Mouse (Mus musculus): ENCODE data around the gene Catsper1. TPM values are rescaled to one million over a fixed set of nuclear protein-coding genes. Genes with fewer than 3 reads are reported as not detected.
A peak's percentile ranks its signal among the peaks of the same experiment; 100 is the strongest.
"Not testable (repeated sequence)": the region's sequence is repeated elsewhere in the genome, so short reads cannot be mapped to it uniquely, and the experiment has no call there.

Catsper1 gene
- polyA plus RNA-seq, 2 experiments: not detected

DNA sequence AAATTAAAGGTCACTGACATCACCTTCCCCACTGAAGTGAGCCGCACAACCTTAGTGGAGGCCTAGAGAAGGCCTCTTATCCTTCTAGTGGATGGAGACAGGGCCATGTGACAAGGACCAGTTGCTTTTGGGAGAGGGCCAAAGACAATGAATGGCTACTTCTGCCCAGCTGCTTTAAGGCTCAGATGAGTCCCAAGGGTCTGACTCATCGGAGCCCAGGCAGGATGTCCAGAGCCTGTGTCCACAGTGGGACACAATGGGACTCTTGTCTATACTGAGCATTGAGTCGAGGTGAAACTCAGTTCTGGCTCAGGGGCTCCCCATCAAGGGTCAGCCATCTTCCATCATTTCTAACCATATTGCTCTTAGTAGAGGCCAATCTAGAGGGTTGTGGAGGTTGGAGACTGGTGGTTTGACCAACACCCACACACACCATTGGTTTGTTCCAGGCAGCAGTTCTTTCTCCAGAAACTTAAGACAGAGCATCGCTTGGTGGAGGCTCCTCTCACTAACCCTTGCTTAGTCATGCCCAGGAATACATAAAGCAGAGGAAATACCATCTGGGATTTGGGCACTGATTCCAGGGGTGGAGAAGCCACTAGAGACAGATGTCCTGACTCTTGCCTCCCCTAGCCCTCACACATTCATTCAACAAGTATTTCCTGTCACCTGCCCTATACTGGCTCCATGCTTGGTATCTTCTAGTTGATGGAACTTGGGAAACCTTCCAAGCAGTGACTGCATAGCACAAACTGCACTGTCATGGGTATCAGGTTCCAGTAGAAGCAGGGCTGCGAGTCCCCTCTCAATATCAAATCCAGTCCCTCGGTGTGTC is 10.0 kb downstream of the Catsper1 start:
- no peak for DNase-seq (ENCODE audit: low spot score)
- Histone ChIP-seq H3K27me3 (ENCODE audit: control insufficient read depth, insufficient read depth, low read length) (no peaks in the 10 kb centered on the region), H3K9ac (ENCODE audit: low read depth, low read length, severe bottlenecking) (no peak overlapping the region), H3K4me3 (replicated peaks; ENCODE audit: low read length) (no peak overlapping the region), H3K9me3 (ENCODE audit: control insufficient read depth, low read length) (no peaks in the 10 kb centered on the region), H3K4me2 (replicated peaks; ENCODE audit: low read depth, low read length, severe bottlenecking) (no peak overlapping the region), H3K27ac (replicated peaks; ENCODE audit: low read depth, low read length) (no peak overlapping the region), H3K36me3 (ENCODE audit: control insufficient read depth, insufficient read depth, low read length) (no peaks in the 10 kb centered on the region), H3K4me1 (ENCODE audit: control insufficient read depth, insufficient read depth, low read length) (no peaks in the 10 kb centered on the region)
- no peak for TF ChIP-seq POLR2A (IDR thresholded peaks at IDR 0.05; ENCODE audit: borderline replicate concordance, extremely low read depth, insufficient read depth, insufficient read length)
- no peak; the same call in 1 of the 2 replicates for ATAC-seq (ENCODE audit: low FRiP score, low read depth)
- WGBS: 74% methylated on average over 6 of the region's 6 CpGs

DNA sequence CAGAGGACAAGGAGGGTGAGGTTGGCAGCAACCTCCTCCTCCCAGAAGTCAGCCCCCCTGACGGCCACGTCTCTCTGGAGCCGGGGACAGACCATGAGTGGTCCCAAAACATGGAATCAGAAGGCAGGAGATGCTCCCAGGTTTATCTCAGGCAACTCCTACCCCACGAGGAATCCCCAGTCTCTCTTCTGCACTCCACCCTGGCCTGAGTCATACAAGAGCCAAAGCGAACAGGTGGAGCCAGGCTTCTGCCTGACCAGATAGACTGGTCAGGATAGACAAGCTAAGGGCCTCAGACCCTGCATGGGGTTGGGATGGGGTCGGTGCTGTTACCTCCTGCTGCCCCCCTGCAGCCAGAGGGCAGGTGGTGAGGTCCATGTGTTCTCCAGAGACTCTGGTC is 12.5 kb downstream of the Catsper1 start:
- DNase-seq (ENCODE audit: low spot score): no peak
- H3K4me3 ChIP-seq (replicated peaks; ENCODE audit: low read length): no peak overlapping the region
- H3K9ac ChIP-seq (ENCODE audit: low read depth, low read length, severe bottlenecking): no peak overlapping the region
- no peaks in the 10 kb centered on the region for H3K9me3 ChIP-seq (ENCODE audit: control insufficient read depth, low read length)
- H3K36me3 ChIP-seq (ENCODE audit: control insufficient read depth, insufficient read depth, low read length): no peaks in the 10 kb centered on the region
- ATAC-seq (ENCODE audit: low FRiP score, low read depth): no peak
- TF ChIP-seq POLR2A (IDR thresholded peaks at IDR 0.05; ENCODE audit: borderline replicate concordance, extremely low read depth, insufficient read depth, insufficient read length): no peak
- H3K27me3 ChIP-seq (ENCODE audit: control insufficient read depth, insufficient read depth, low read length): no peaks in the 10 kb centered on the region
- H3K27ac ChIP-seq (replicated peaks; ENCODE audit: low read depth, low read length): no peak overlapping the region
- H3K4me2 ChIP-seq (replicated peaks; ENCODE audit: low read depth, low read length, severe bottlenecking): no peak overlapping the region
- 74% methylated on average over 6 of the region's 6 CpGs for WGBS
- H3K4me1 ChIP-seq (ENCODE audit: control insufficient read depth, insufficient read depth, low read length): no peaks in the 10 kb centered on the region

DNA sequence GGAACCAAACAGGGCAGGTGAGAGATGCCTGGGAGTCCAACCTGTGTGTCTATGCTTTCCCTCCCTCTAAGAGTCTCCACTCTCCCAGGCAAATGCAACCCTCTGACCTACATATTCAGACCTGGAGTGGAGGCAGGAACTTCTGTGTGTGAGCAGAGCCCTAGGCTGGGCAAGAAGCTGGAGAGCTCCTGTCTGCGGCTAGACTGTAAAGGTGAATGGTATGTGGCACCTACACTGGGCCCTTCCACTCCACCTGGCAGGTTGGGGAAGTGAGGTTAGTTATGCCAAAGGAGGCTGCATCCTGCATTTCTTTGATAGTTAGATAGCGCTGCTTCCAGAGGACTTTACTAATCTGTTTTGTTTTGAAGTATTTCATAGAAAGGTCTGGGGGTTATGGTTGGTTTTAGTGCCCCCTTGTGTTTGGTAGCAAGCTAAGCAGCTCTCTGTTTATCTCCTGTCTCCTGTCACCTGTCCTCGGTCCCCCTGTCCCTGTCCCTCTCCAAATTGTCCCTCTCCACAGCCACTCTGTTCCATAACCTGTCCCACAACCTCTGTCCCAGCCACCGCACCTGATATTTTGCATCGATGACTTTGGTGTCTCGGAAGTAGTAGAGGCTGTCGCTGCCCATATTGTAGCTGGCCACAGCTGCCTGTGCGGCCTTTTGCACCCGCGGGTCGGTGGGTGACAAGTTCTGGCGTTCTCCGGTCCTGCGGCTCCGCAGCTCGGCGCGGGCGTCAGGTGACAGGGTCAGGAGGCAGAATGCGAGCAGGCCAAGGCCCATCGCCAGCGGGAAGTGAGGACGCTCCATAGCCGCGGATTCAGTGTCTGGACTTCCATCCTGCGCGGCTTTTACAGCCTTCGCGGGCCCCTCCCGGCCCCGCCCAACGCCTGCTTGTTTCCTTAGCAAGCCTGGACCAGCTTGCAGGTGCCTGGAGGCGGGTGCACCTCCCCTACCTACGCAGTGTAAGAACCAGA is 13.3 kb downstream of the Catsper1 start:
- TF ChIP-seq POLR2A (IDR thresholded peaks at IDR 0.05; ENCODE audit: borderline replicate concordance, extremely low read depth, insufficient read depth, insufficient read length): no peak
- H3K4me1 ChIP-seq (ENCODE audit: control insufficient read depth, insufficient read depth, low read length): no peaks in the 10 kb centered on the region
- WGBS: 4% methylated on average over 32 of the region's 34 CpGs
- H3K4me2 ChIP-seq (replicated peaks; ENCODE audit: low read depth, low read length, severe bottlenecking): peak overlapping the region; percentile 47
- DNase-seq (ENCODE audit: low spot score): peak; percentile 42
- peak overlapping the region; percentile 54 for H3K9ac ChIP-seq (ENCODE audit: low read depth, low read length, severe bottlenecking)
- H3K27me3 ChIP-seq (ENCODE audit: control insufficient read depth, insufficient read depth, low read length): no peaks in the 10 kb centered on the region
- H3K9me3 ChIP-seq (ENCODE audit: control insufficient read depth, low read length): no peaks in the 10 kb centered on the region
- no peak overlapping the region for H3K27ac ChIP-seq (replicated peaks; ENCODE audit: low read depth, low read length)
- ATAC-seq (ENCODE audit: low FRiP score, low read depth): no peak
- peak overlapping the region; percentile 27 for H3K4me3 ChIP-seq (replicated peaks; ENCODE audit: low read length)
- no peaks in the 10 kb centered on the region for H3K36me3 ChIP-seq (ENCODE audit: control insufficient read depth, insufficient read depth, low read length)

DNA sequence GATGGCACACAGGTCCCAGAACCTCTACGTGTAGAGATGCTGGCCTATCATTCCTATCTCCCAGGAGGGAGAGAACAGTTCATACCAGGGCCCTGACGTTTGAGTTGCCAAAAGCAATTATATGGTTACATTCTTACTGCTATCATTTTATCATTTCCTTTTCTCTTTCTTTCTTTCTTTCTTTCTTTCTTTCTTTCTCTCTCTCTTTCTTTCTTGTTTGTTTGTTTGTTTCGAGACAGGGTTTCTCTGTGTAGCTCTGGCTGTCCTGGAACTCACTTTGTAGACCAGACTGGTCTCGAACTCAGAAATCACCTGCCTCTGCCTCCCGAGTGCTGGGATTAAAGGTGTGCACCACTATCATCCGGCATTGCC is 13.9 kb downstream of the Catsper1 start, which contains the start of gene Cst6:
Gene Cst6 (minus strand): TSS at position 73 of the 372 bp plus-strand sequence.
- not testable (repeated sequence) for H3K27me3 ChIP-seq (ENCODE audit: control insufficient read depth, insufficient read depth, low read length); DNase-seq (ENCODE audit: low spot score); H3K9me3 ChIP-seq (ENCODE audit: control insufficient read depth, low read length); H3K4me1 ChIP-seq (ENCODE audit: control insufficient read depth, insufficient read depth, low read length); H3K36me3 ChIP-seq (ENCODE audit: control insufficient read depth, insufficient read depth, low read length); H3K27ac ChIP-seq (replicated peaks; ENCODE audit: low read depth, low read length); ATAC-seq (ENCODE audit: low FRiP score, low read depth)
- Histone ChIP-seq H3K9ac (ENCODE audit: low read depth, low read length, severe bottlenecking) (peak within 1 kb of the TSS; percentile 54), H3K4me2 (replicated peaks; ENCODE audit: low read depth, low read length, severe bottlenecking) (peak within 1 kb of the TSS; percentile 47), H3K4me3 (replicated peaks; ENCODE audit: low read length) (peak within 1 kb of the TSS; percentile 27)
- 59% methylated on average over 6 of the region's 6 CpGs for WGBS

DNA sequence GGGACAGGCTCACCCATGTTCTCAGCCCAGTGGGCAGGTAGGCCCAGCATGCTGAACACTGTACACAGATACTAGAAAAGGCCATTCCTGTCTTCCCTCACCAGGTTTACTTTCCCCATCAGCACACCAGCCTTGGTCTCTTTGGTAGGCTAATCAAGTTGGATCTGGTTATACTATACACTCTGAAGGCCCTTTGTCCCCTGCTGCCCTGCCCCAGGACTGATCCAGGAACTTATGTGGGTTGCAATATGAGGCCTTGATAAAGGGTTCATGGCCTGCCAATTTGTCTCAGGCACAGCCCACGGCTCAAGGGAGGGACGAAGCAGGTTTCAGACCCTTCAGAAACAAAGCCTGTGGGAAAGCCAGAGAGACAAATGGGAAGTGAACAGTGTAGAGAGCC is 18.1 kb downstream of the Catsper1 start:
- no peaks in the 10 kb centered on the region for H3K4me1 ChIP-seq (ENCODE audit: control insufficient read depth, insufficient read depth, low read length)
- no peak overlapping the region for H3K9ac ChIP-seq (ENCODE audit: low read depth, low read length, severe bottlenecking)
- H3K27ac ChIP-seq (replicated peaks; ENCODE audit: low read depth, low read length): no peak overlapping the region
- H3K9me3 ChIP-seq (ENCODE audit: control insufficient read depth, low read length): no peaks in the 10 kb centered on the region
- WGBS: 83% methylated on average over 2 of the region's 2 CpGs
- no peaks in the 10 kb centered on the region for H3K27me3 ChIP-seq (ENCODE audit: control insufficient read depth, insufficient read depth, low read length)
- TF ChIP-seq POLR2A (IDR thresholded peaks at IDR 0.05; ENCODE audit: borderline replicate concordance, extremely low read depth, insufficient read depth, insufficient read length): no peak
- H3K4me2 ChIP-seq (replicated peaks; ENCODE audit: low read depth, low read length, severe bottlenecking): no peak overlapping the region
- no peak for DNase-seq (ENCODE audit: low spot score)
- no peaks in the 10 kb centered on the region for H3K36me3 ChIP-seq (ENCODE audit: control insufficient read depth, insufficient read depth, low read length)
- ATAC-seq (ENCODE audit: low FRiP score, low read depth): no peak
- no peak overlapping the region for H3K4me3 ChIP-seq (replicated peaks; ENCODE audit: low read length)
